Mouse (Mus musculus) ES-E14 (cell line): ENCODE measurements at regions not wholly inside any gene's neighbourhood (a gene's known extent, or its start where the extent isn't known, plus 50 kb on each side); places are given as distances from the start of the nearest gene placed in this dataset.

Experiments used
- DNase-seq: peaks from one replicate; pipeline ENCODE4 v3.0.0-alpha.2; 2013; ENCODE audit warnings: low read depth, low spot score
- H3K27ac ChIP-seq: 2 replicates; pipeline ENCODE4 v1.5.1; 2012; ENCODE audit warnings: low read depth, mild to moderate bottlenecking, low read length, moderate library complexity, mixed read lengths; ENCODE audit not compliant: poor library complexity, insufficient read depth, severe bottlenecking
- H3K36me3 ChIP-seq: 2 replicates; pipeline ENCODE4 v1.6.1; 2012; ENCODE audit warnings: mild to moderate bottlenecking, low read length, moderate library complexity, mixed read lengths; ENCODE audit not compliant: control insufficient read depth, poor library complexity, insufficient read depth, severe bottlenecking
- H3K4me1 ChIP-seq, 2 experiments: fragments of 150-350 bp in 1 of 2; sonication (generic) in 1 of 2; 2 replicates each; pipeline ENCODE4 v1.6.1; 2012; ENCODE audit warnings: low read length in 2 of 2, mild to moderate bottlenecking in 1 of 2, mixed read lengths in 1 of 2; ENCODE audit not compliant: control insufficient read depth in 2 of 2, insufficient read depth in 2 of 2, poor library complexity in 1 of 2
- H3K4me3 ChIP-seq, 2 experiments: fragments of 150-350 bp in 1 of 2; sonication (generic) in 1 of 2; 2 replicates each; pipeline ENCODE4 v1.5.1; 2012; ENCODE audit warnings: low read length in 2 of 2, low read depth in 1 of 2, mild to moderate bottlenecking in 1 of 2, mixed read lengths in 1 of 2; ENCODE audit not compliant: insufficient read depth in 1 of 2, poor library complexity in 1 of 2, severe bottlenecking in 1 of 2
- H3K9ac ChIP-seq: 2 replicates; pipeline ENCODE4 v1.6.1; 2012; ENCODE audit warnings: low read depth, mild to moderate bottlenecking, low read length, mixed read lengths; ENCODE audit not compliant: poor library complexity, insufficient read depth, severe bottlenecking
- H3K9me3 ChIP-seq: fragments of 150-350 bp; sonication (generic); 2 replicates; pipeline ENCODE4 v1.6.1; 2012; ENCODE audit warnings: low read depth, mild to moderate bottlenecking, low read length; ENCODE audit not compliant: control insufficient read depth, insufficient read depth
- CHD2 ChIP-seq: IDR thresholded peaks from 2 replicates; pipeline ENCODE4 v1.6.1; 2014; ENCODE audit warnings: mild to moderate bottlenecking, low read depth, low read length, inconsistent platforms
- HCFC1 ChIP-seq: IDR thresholded peaks from 2 replicates; pipeline ENCODE4 v1.6.1; 2012; ENCODE audit warnings: low read length, inconsistent platforms, borderline replicate concordance; ENCODE audit not compliant: insufficient read depth
- MAFK ChIP-seq: IDR thresholded peaks from 2 replicates; pipeline ENCODE4 v1.6.1; 2014; ENCODE audit warnings: mild to moderate bottlenecking, low read depth, low read length, inconsistent platforms; ENCODE audit not compliant: insufficient read depth
- ZC3H11A ChIP-seq: IDR thresholded peaks from 2 replicates; pipeline ENCODE4 v1.6.1; 2012; ENCODE audit warnings: low read depth, mild to moderate bottlenecking, inconsistent platforms, low read length, borderline replicate concordance
- ZNF384 ChIP-seq: IDR thresholded peaks from 2 replicates; pipeline ENCODE4 v1.6.1; 2012; ENCODE audit warnings: low read depth, low read length, inconsistent platforms
- in situ Hi-C, 2 experiments: fragments of 600-800 bp; cut with MboI; formaldehyde crosslinking; loops; one replicate each; pipeline ENCODE4 v1.15.1; 2025; ENCODE audit warnings: low sequenced_read_pairs in 2 of 2, inconsistent platforms in 1 of 2; ENCODE audit not compliant: unreplicated experiment in 2 of 2

- TF ChIP-seq HCFC1 (no peak), ZC3H11A (no peak), CHD2 (no peak), MAFK (no peak), ZNF384 (no peak)
- H3K36me3 ChIP-seq: no peaks in the 10 kb centered on the region
- DNase-seq: no peak
- no peak overlapping the region for H3K27ac ChIP-seq
- no peaks in the 10 kb centered on the region for H3K9me3 ChIP-seq
- no peak overlapping the region for H3K9ac ChIP-seq
- H3K4me1 ChIP-seq: no peaks in the 10 kb centered on the region
- H3K4me3 ChIP-seq: no peak overlapping the region
- in situ Hi-C loops: loop anchor here (25.0 kb wide), 1 partner anchor 290 kb away; no protein-coding TSS in a partner anchor
These were observed 411.4 kb upstream of the Mki67 start for GRCm38 (mm10) chr7:136127576-136127975.

- DNase-seq: no peak
- TF ChIP-seq ZNF384: no peak
- TF ChIP-seq ZC3H11A: no peak
- no peak for TF ChIP-seq MAFK
- no peak for TF ChIP-seq HCFC1
- TF ChIP-seq CHD2: no peak
- Histone ChIP-seq H3K4me1 (no peaks in the 10 kb centered on the region), H3K9me3 (no peaks in the 10 kb centered on the region), H3K9ac (no peak overlapping the region), H3K4me3 (no peak overlapping the region), H3K27ac (no peak overlapping the region), H3K36me3 (no peaks in the 10 kb centered on the region)
- in situ Hi-C loops: loop anchor here (25.0 kb wide), 1 partner anchor 292 kb away; no protein-coding TSS in a partner anchor
These were observed 413.6 kb upstream of the Mki67 start for GRCm38 (mm10) chr7:136129721-136130123.

GRCm38 (mm10) chr7:136130666-136131239 lies 414.6 kb upstream of the Mki67 start:
- no peaks in the 10 kb centered on the region for H3K9me3 ChIP-seq
- H3K9ac ChIP-seq: no peak overlapping the region
- no peak overlapping the region for H3K4me3 ChIP-seq
- H3K36me3 ChIP-seq: no peaks in the 10 kb centered on the region
- TF ChIP-seq ZNF384 (no peak), ZC3H11A (no peak), CHD2 (no peak), HCFC1 (no peak), MAFK (no peak)
- DNase-seq: no peak
- in situ Hi-C loops: loop anchor here (25.0 kb wide), 1 partner anchor 293 kb away; no protein-coding TSS in a partner anchor
- no peak overlapping the region for H3K27ac ChIP-seq
- no peaks in the 10 kb centered on the region for H3K4me1 ChIP-seq

GRCm38 (mm10) chr7:136132976-136133375 lies 416.8 kb upstream of the Mki67 start:
- Histone ChIP-seq H3K4me3 (no peak overlapping the region), H3K36me3 (no peaks in the 10 kb centered on the region), H3K9me3 (no peaks in the 10 kb centered on the region), H3K27ac (no peak overlapping the region), H3K9ac (no peak overlapping the region), H3K4me1 (no peaks in the 10 kb centered on the region)
- TF ChIP-seq ZC3H11A (no peak), CHD2 (no peak), ZNF384 (no peak), HCFC1 (no peak), MAFK (no peak)
- in situ Hi-C loops: loop anchor here (25.0 kb wide), 1 partner anchor 296 kb away; no protein-coding TSS in a partner anchor
- DNase-seq: no peak

- no peaks in the 10 kb centered on the region for H3K36me3 ChIP-seq
- no peaks in the 10 kb centered on the region for H3K4me1 ChIP-seq
- no peak for TF ChIP-seq ZNF384
- no peak for TF ChIP-seq MAFK
- no peak for TF ChIP-seq ZC3H11A
- TF ChIP-seq CHD2: no peak
- TF ChIP-seq HCFC1: no peak
- in situ Hi-C loops: loop anchor here (25.0 kb wide), 1 partner anchor 299 kb away; no protein-coding TSS in a partner anchor
- no peak overlapping the region for H3K4me3 ChIP-seq
- H3K27ac ChIP-seq: no peak overlapping the region
- DNase-seq: no peak
- H3K9me3 ChIP-seq: no peaks in the 10 kb centered on the region
- H3K9ac ChIP-seq: no peak overlapping the region
These were observed 420.5 kb upstream of the Mki67 start for GRCm38 (mm10) chr7:136136666-136137065.
